13 mouse cellular contexts compared by ENCODE assay signal in genomic region chr3:30207886-30208285, GRCm38 (mm10).
DNase-seq lines count a peak whose midpoint lies in the region; ATAC-seq lines count a peak whose summit lies in the region.
"Had no signal": no experiment of that assay in that cellular context is flagged by ENCODE, and none has a peak within 500 bp of the region (broad histone marks: within the 10 kb centered on the region; RNA-seq: fewer than 3 reads in every experiment).

No protein-coding gene starts in this region.

- H3K4me2 ChIP-seq in hindbrain, embryonic 12.5 days (replicated peaks) = peak overlapping the region; percentile 30
- H3K4me2 ChIP-seq in midbrain, embryonic 16.5 days (ENCODE audit: low read length) = no peak overlapping the region; the same call in 1 of the 2 replicates
- H3K4me2 ChIP-seq: limb, embryonic 13.5 days had no signal

- H3K4me3 ChIP-seq in heart, embryonic 10.5 days = no peak overlapping the region
- H3K4me3 ChIP-seq in hindbrain, embryonic 12.5 days = no peak overlapping the region
- no peak overlapping the region for H3K4me3 ChIP-seq in midbrain, embryonic 16.5 days (ENCODE audit: low read depth, low read length)
- H3K4me3 ChIP-seq: layer of hippocampus, adult 2 months; limb, embryonic 13.5 days; myocyte had no signal

- H3K36me3 ChIP-seq in heart, embryonic 10.5 days = no peaks in the 10 kb centered on the region
- no peaks in the 10 kb centered on the region for H3K36me3 ChIP-seq in hindbrain, embryonic 12.5 days
- H3K36me3 ChIP-seq in midbrain, embryonic 16.5 days (ENCODE audit: control insufficient read depth, insufficient read depth, low read length) = no peaks in the 10 kb centered on the region
- H3K36me3 ChIP-seq: limb, embryonic 13.5 days had no signal

- H3K27me3 ChIP-seq in heart, embryonic 10.5 days (ENCODE audit: insufficient read depth, poor library complexity, severe bottlenecking) = no peaks in the 10 kb centered on the region
- H3K27me3 ChIP-seq in hindbrain, embryonic 12.5 days = no peaks in the 10 kb centered on the region
- H3K27me3 ChIP-seq in midbrain, embryonic 16.5 days (ENCODE audit: control insufficient read depth, insufficient read depth, low read depth, low read length) = no peaks in the 10 kb centered on the region
- H3K27me3 ChIP-seq: limb, embryonic 13.5 days had no signal

- H3K27ac ChIP-seq in heart, embryonic 10.5 days = peak overlapping the region; percentile 42; the same call in 1 of the 2 replicates
- H3K27ac ChIP-seq in hindbrain, embryonic 12.5 days = peak overlapping the region; percentile 19; the same call in 1 of the 2 replicates
- H3K27ac ChIP-seq in midbrain, embryonic 16.5 days (ENCODE audit: low read length) = no peak overlapping the region
- H3K27ac ChIP-seq: layer of hippocampus, adult 2 months had no signal

- ATAC-seq in hindbrain, embryonic 12.5 days (ENCODE audit: low FRiP score) = peak; percentile 62
- 0 out of 2 replicates have a peak, but pooled peaks have one; percentile 42 for ATAC-seq in midbrain, embryonic 16.5 days
- ATAC-seq in megakaryocyte, adult 5-6 weeks (ENCODE audit: poor library complexity, severe bottlenecking) = no peak

- 31% methylated on average over 8 of the region's 8 CpGs for WGBS in heart, embryonic 10.5 days
- 27% methylated on average over 8 of the region's 8 CpGs for WGBS in hindbrain, embryonic 12.5 days
- WGBS in midbrain, embryonic 16.5 days = 34% methylated on average over 8 of the region's 8 CpGs

- no peaks in the 10 kb centered on the region for H3K9me3 ChIP-seq in heart, embryonic 10.5 days
- no peaks in the 10 kb centered on the region for H3K9me3 ChIP-seq in hindbrain, embryonic 12.5 days (replicated peaks)
- no peaks in the 10 kb centered on the region for H3K9me3 ChIP-seq in midbrain, embryonic 16.5 days (replicated peaks; ENCODE audit: control insufficient read depth, low read length, poor library complexity, severe bottlenecking)
- H3K9me3 ChIP-seq: limb, embryonic 13.5 days had no signal

- DNase-seq in heart, embryonic 10.5 days (ENCODE audit: low spot score) = no peak
- DNase-seq in heart, adult 9 months (ENCODE audit: low spot score in 2 of 2) = no peak
- peak; percentile 5 for DNase-seq in brain, adult 2 months (ENCODE audit: low read depth, low spot score)
- DNase-seq in adrenal gland, adult (ENCODE audit: inconsistent age in 2 of 2, low spot score in 1 of 2) = no peak
- no peak for DNase-seq in layer of hippocampus, adult 18-20 months (ENCODE audit: low spot score in 2 of 2)
- DNase-seq: kidney, adult 8-10 months; thymus, postnatal 14 days had no signal

- H3K4me1 ChIP-seq in heart, embryonic 10.5 days = peaks cover 10% of the 10 kb centered on the region
- peaks cover 8% of the 10 kb centered on the region for H3K4me1 ChIP-seq in hindbrain, embryonic 12.5 days
- H3K4me1 ChIP-seq in midbrain, embryonic 16.5 days (ENCODE audit: control insufficient read depth, insufficient read depth, low read length) = no peaks in the 10 kb centered on the region

- H3K9ac ChIP-seq in hindbrain, embryonic 12.5 days = no peak overlapping the region
- H3K9ac ChIP-seq in midbrain, embryonic 16.5 days (ENCODE audit: low read depth, low read length) = no peak overlapping the region
- H3K9ac ChIP-seq: limb, embryonic 13.5 days had no signal
